Mouse (Mus musculus): ENCODE results near the gene Hnrnpul1. TPM values are rescaled to one million over a fixed set of nuclear protein-coding genes. Genes with fewer than 3 reads are reported as not detected.

Gene Hnrnpul1
- polyA plus RNA-seq, 1 experiment from 2014 or later = 123 TPM

DNA sequence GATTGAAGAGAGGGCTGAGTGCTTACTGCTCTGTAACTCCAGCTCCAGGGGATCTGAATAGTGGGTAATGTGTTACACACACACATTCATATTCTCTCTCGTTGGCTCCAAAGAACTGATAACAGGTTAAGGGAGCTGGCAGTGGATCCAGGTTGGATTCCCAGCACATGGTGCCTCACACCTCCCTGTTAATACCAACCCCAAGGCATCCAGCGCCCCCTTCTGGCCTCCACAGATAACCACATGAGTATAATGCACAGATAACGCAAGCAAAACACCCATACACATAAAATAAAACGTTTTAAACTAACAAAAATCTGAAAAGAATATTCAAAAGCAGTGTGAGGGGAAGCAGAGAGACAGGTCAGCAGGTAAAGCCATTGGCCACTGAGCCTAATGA lies 82.1 kb downstream of the Hnrnpul1 start:
- H3K27me3 ChIP-seq = no peaks in the 10 kb centered on the region
- ChIA-PET CTCF (interaction anchor here (1.4 kb wide), 1 partner anchor 8 kb away, joined by 3 read pairs; the partner anchor contains the start of gene B9d2), POLR2A (no interaction called here)
- TF ChIP-seq CTCF (IDR thresholded peaks at IDR 0.05) = no peak
- ATAC-seq = no peak
- in situ Hi-C loops (cut with MboI; ENCODE audit: low pct_unique_long_range_greater_than_20kb) = no loop called here
- DNase-seq (ENCODE audit: low read depth, low spot score) = no peak

DNA sequence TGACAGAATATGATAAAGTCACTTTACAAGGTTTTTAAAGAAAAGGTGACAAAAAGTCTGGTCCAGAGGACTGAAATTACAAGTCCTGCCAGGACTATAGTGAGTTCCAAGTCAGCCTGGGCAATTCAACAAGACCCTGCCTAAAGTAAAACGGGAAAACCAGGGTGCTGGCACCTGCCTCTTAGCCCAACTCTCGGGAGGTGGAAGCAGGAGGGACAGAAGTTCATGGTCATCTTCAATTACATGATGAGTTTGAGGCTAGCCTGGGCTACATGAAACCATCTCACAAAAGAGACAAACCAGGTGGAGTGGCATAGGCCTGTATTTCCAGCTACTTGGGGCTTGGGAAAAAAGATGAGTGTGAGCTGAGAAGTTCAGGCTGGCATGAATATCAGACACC lies 82.9 kb downstream of the Hnrnpul1 start:
- POLR2A ChIA-PET = no interaction called here
- ATAC-seq (no peak), DNase-seq (ENCODE audit: low read depth, low spot score) (no peak)
- CTCF ChIA-PET = interaction anchor here (1.4 kb wide), 1 partner anchor 9 kb away, joined by 3 read pairs; the partner anchor contains the start of gene B9d2
- H3K27me3 ChIP-seq = no peaks in the 10 kb centered on the region
- TF ChIP-seq CTCF (IDR thresholded peaks at IDR 0.05) = no peak
- in situ Hi-C loops (cut with MboI; ENCODE audit: low pct_unique_long_range_greater_than_20kb) = no loop called here

Other genes with a start within 250 kb of the Hnrnpul1 start
- gene Ceacam2, start 214.9 kb downstream of the Hnrnpul1 start, polyA plus RNA-seq (2021) = 0.28 TPM
- not detected for gene Erich4, start 138.9 kb downstream of the Hnrnpul1 start, polyA plus RNA-seq (2021)
- gene Dmac2, start 135.3 kb downstream of the Hnrnpul1 start, polyA plus RNA-seq (2021) = 43.3 TPM
- gene B3gnt8, start 128.1 kb downstream of the Hnrnpul1 start, polyA plus RNA-seq (2021) = 0.23 TPM
- gene Bckdha, start 95.8 kb downstream of the Hnrnpul1 start, polyA plus RNA-seq (2021) = 72.5 TPM
- 32.9 TPM for gene Exosc5, start 95.6 kb downstream of the Hnrnpul1 start, polyA plus RNA-seq (2021)
- 0.49 TPM for gene Tmem91, start 79.6 kb downstream of the Hnrnpul1 start, polyA plus RNA-seq (2021)
- 40.2 TPM for gene B9d2, start 74.0 kb downstream of the Hnrnpul1 start, polyA plus RNA-seq (2021)
- gene Tgfb1, start 67.8 kb downstream of the Hnrnpul1 start, polyA plus RNA-seq (2021) = 29.7 TPM
- gene Ccdc97, start 35.7 kb downstream of the Hnrnpul1 start, polyA plus RNA-seq (2021) = 33.7 TPM
- gene Axl, start 33.9 kb upstream of the Hnrnpul1 start, polyA plus RNA-seq (2021) = 473 TPM
- 0.42 TPM for gene Cyp2s1, start 62.2 kb upstream of the Hnrnpul1 start, polyA plus RNA-seq (2021)
- not detected for gene Cyp2b10, start 142.9 kb upstream of the Hnrnpul1 start, polyA plus RNA-seq (2021)